Mouse (Mus musculus): ENCODE measurements around the gene Hoxd10.

DNA sequence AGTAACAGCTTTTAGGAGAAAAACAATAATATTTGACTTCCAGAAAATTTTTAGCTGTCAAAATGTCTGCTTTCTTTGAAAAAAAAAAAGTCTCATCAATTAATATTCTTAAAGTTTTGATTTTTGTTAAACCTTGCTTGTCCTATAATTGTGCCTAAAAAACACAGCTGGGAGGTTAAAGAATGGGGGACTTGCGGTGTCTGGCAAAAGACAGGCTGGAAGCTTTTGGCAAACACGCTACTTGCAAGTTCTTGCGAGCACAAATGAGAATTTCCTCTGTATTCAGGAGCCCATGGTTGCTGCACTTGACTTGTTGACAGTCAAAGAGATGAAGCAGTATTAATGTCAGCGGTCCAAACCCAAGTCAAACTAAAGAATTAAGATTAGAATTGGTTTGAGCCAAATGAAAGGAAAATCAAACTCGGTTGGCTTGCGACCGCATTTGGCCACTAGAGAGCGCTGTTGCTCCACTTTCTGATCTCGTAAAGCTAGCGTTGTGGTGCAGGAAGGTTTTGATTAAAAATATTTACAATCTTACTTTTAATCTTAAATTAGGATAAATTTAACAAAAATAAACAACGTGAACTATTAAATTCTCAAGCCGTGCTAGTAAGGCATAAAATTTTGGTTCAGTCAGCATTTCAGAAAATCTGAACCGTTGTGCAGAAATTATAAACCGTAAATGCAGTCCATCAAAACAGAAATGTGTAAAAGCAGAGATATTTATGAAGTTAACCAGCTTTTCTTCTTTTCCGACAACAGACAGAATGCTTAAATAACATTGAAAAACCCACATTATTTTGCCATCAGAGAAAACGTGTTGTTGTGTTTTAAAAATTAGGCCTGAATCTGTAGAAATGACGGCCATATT, 10.5 kb downstream of the Hoxd10 start:
- TF ChIP-seq EP300 (IDR thresholded peaks at IDR 0.05; ENCODE audit: low read length) (no peak), POLR2A (IDR thresholded peaks at IDR 0.05; ENCODE audit: low read depth, low read length) (no peak), CTCF (conservative IDR thresholded peaks at IDR 0.05 in 1 of 2, IDR thresholded peaks at IDR 0.05 in 1 of 2; ENCODE audit: low read depth in 2 of 2, low read length in 2 of 2) (peak; percentile 89 to 93), TCF12 (IDR thresholded peaks at IDR 0.05; ENCODE audit: low read depth, low read length) (no peak), USF2 (conservative IDR thresholded peaks at IDR 0.05; ENCODE audit: low read depth, low read length) (no peak), JUND (conservative IDR thresholded peaks at IDR 0.05; ENCODE audit: low read depth, low read length) (no peak), KAT2A (IDR thresholded peaks at IDR 0.05; ENCODE audit: insufficient replicate concordance, low read length) (no peak), MXI1 (IDR thresholded peaks at IDR 0.05; ENCODE audit: low read depth, low read length) (no peak), USF1 (IDR thresholded peaks at IDR 0.05; ENCODE audit: low read depth, low read length) (no peak), TBP (conservative IDR thresholded peaks at IDR 0.05; ENCODE audit: low read depth, low read length) (no peak), SMC3 (IDR thresholded peaks at IDR 0.05; ENCODE audit: low read depth, low read length) (peak; percentile 80), E2F4 (IDR thresholded peaks at IDR 0.05; ENCODE audit: insufficient replicate concordance, low read depth, low read length) (no peak), MYC (IDR thresholded peaks at IDR 0.05; ENCODE audit: low read depth, low read length) (no peak)
